Comparison of ENCODE assay signal across 14 mouse cellular contexts in genomic region chr19:38820186-38820804, GRCm38 (mm10). TPM values are rescaled to one million over a fixed set of nuclear protein-coding genes. Genes with fewer than 3 reads are reported as not detected.
DNase-seq lines count a peak whose midpoint lies in the region; ATAC-seq and TF ChIP-seq lines count a peak whose summit lies in the region.
"Had no signal": no experiment of that assay in that cellular context is flagged by ENCODE, and none has a peak within 500 bp of the region (broad histone marks: within the 10 kb centered on the region; RNA-seq: fewer than 3 reads in every experiment).

No protein-coding gene starts in this region.

- intact Hi-C loops in left cerebral cortex, postnatal 14 days (cut with DNase I) = no loop called here

- no peaks in the 10 kb centered on the region for H3K9me3 ChIP-seq in G1E (replicated peaks)
- no peaks in the 10 kb centered on the region for H3K9me3 ChIP-seq in liver, embryonic 13.5 days (replicated peaks)
- H3K9me3 ChIP-seq: midbrain, embryonic 13.5 days; neural tube, embryonic 12.5 days had no signal

- peak overlapping the region; percentile 89 for H3K4me2 ChIP-seq in liver, embryonic 13.5 days

- no peak overlapping the region; the same call in 1 of the 2 replicates for H3K4me3 ChIP-seq in G1E (ENCODE audit: low read depth, low read length)
- peak overlapping the region; percentile 84 for H3K4me3 ChIP-seq in liver, embryonic 13.5 days (replicated peaks)

- TF ChIP-seq CTCF in G1E (IDR thresholded peaks at IDR 0.05; ENCODE audit: low read depth, low read length) = no peak

- peak overlapping the region; percentile 94 for H3K27ac ChIP-seq in liver, embryonic 13.5 days
- H3K27ac ChIP-seq: neural tube, embryonic 12.5 days had no signal

- ATAC-seq in G1E (ENCODE audit: extremely low read depth, insufficient number of reproducible peaks, low FRiP score, poor library complexity, severe bottlenecking) = 0 out of 2 replicates have a peak, but pooled peaks have one; percentile 51
- ATAC-seq in liver, embryonic 13.5 days (ENCODE audit: low read depth) = peak; percentile 93

- peaks cover 22% of the 10 kb centered on the region for H3K36me3 ChIP-seq in G1E (replicated peaks)
- peaks cover 10% of the 10 kb centered on the region for H3K36me3 ChIP-seq in liver, embryonic 13.5 days

- H3K4me1 ChIP-seq in G1E (ENCODE audit: insufficient read depth, low read depth, low read length) = peaks cover 42% of the 10 kb centered on the region
- peaks cover 36% of the 10 kb centered on the region for H3K4me1 ChIP-seq in liver, embryonic 13.5 days (replicated peaks)

- DNase-seq in heart, adult 18-20 months = peak; percentile 14
- no peak for DNase-seq in heart, adult 8-10 months (ENCODE audit: low spot score)
- DNase-seq in G1E (ENCODE audit: low spot score) = peak; percentile 27
- DNase-seq in c-Kit-positive CD71-positive TER-119-positive erythroid progenitor cells, embryonic 14.5 days (ENCODE audit: low spot score) = peak; percentile 87
- peak; percentile 76 for DNase-seq in liver, embryonic 13.5 days
- no peak for DNase-seq in adrenal gland, postnatal 4 days (ENCODE audit: low spot score in 2 of 2)
- DNase-seq in left cerebral cortex, postnatal 14 days (ENCODE audit: low spot score in 2 of 2) = no peak
- DNase-seq in layer of hippocampus, postnatal 10 days (ENCODE audit: low spot score in 2 of 2) = no peak
- DNase-seq: adrenal gland, postnatal 36 days; cerebellum, adult 9-11 months; kidney, postnatal 14 days; lung, embryonic 14.5 days had no signal

- 13% methylated on average over 4 of the region's 4 CpGs for WGBS in liver, embryonic 13.5 days (ENCODE audit: insufficient replicate concordance)

- H3K9ac ChIP-seq in liver, embryonic 13.5 days = peak overlapping the region; percentile 88

- no peaks in the 10 kb centered on the region for H3K27me3 ChIP-seq in G1E (ENCODE audit: insufficient read depth, low read length)
- no peaks in the 10 kb centered on the region for H3K27me3 ChIP-seq in liver, embryonic 13.5 days
- H3K27me3 ChIP-seq: midbrain, embryonic 13.5 days; neural tube, embryonic 12.5 days had no signal

RNA-seq across cellular contexts. Expression of gene Noc3l, which starts 1.3 kb away (rescaled TPM):
- 1 to 10 TPM; 6.3 to 6.9 TPM for total RNA-seq in heart, adult 18-20 months (2021)
- 1 to 10 TPM; 6.6 to 6.9 (median 6.7) TPM for total RNA-seq in heart, adult 8-10 months (2022)
- total RNA-seq in G1E (2014; fragmentation: Nextera tagmentation) = 13.7 and 19.9 TPM in 2 replicates
- 34.6 and 41.9 TPM in 2 replicates for total RNA-seq in G1E (2017)
- polyA plus RNA-seq in G1E (2012) = 1.3 and 2.4 TPM in 2 replicates
- polyA plus RNA-seq in liver, embryonic 13.5 days (2015; fragmentation: Nextera tagmentation; extraction: Ambion mirVana) = 5.8 and 7.3 TPM in 2 replicates
- 10 to 100 TPM; 12.4 to 12.8 TPM for total RNA-seq in adrenal gland, postnatal 4 days (2021)
- total RNA-seq in left cerebral cortex, postnatal 14 days (2021) = 10 to 100 TPM; 12.0 to 12.1 TPM
- 10 to 100 TPM; 11.7 to 14.0 TPM for total RNA-seq in layer of hippocampus, postnatal 10 days (2021)

RNA-seq across cellular contexts. Expression of gene Tbc1d12, which starts 16.1 kb away (rescaled TPM):
- total RNA-seq in heart, adult 18-20 months (2021) = 1 to 10 TPM; 7.1 to 7.2 TPM
- 1 to 10 TPM; 5.5 to 6.7 (median 6.3) TPM for total RNA-seq in heart, adult 8-10 months (2022)
- total RNA-seq in G1E (2014; fragmentation: Nextera tagmentation) (6.6 and 16.2 TPM in 2 replicates), G1E (2017) (7.8 and 7.9 TPM in 2 replicates)
- polyA plus RNA-seq in G1E (2012) = 0.99 and 1.3 TPM in 2 replicates
- polyA plus RNA-seq in liver, embryonic 13.5 days (2015; fragmentation: Nextera tagmentation; extraction: Ambion mirVana) = 1.2 and 1.4 TPM in 2 replicates
- 1 to 10 TPM; 9.5 to 9.8 TPM for total RNA-seq in adrenal gland, postnatal 4 days (2021)
- total RNA-seq in left cerebral cortex, postnatal 14 days (2021) = 10 to 100 TPM; 11.2 to 12.4 TPM
- total RNA-seq in layer of hippocampus, postnatal 10 days (2021) = 10 to 100 TPM; 18.0 to 18.9 TPM

Comparison
In these comparisons a context has a peak if more than half of its experiments do, and no peak if none do; other contexts are left out.
1. DNase-seq: peak in heart, adult 18-20 months (2 of 2), G1E (single experiment), c-Kit-positive CD71-positive TER-119-positive erythroid progenitor cells, embryonic 14.5 days (single experiment) and liver, embryonic 13.5 days (single experiment); none in heart, adult 8-10 months (single experiment), adrenal gland, postnatal 4 days (0 of 2), left cerebral cortex, postnatal 14 days (0 of 2) and layer of hippocampus, postnatal 10 days (0 of 2).